Mouse (Mus musculus) MEL (cell line): ENCODE data around the gene Fgf8. TPM values are rescaled to one million over a fixed set of nuclear protein-coding genes. Genes with fewer than 3 reads are reported as not detected.

Experiments
- DNase-seq: peaks from one replicate; pipeline ENCODE4 v3.0.0; 2011; ENCODE audit warnings: low read depth, low spot score
- H3K27ac ChIP-seq: 2 replicates; pipeline ENCODE4 v1.5.1; 2012; ENCODE audit warnings: low read depth, mild to moderate bottlenecking, control low read depth, low read length, moderate library complexity; ENCODE audit not compliant: control insufficient read depth
- H3K27me3 ChIP-seq, 2 experiments: fragments of 150-350 bp in 1 of 2; sonication (generic) in 1 of 2; 2 replicates each; pipeline ENCODE4 v1.6.1; 2012; ENCODE audit warnings: low read length in 2 of 2, mild to moderate bottlenecking in 2 of 2, improper control_type of control experiment in 1 of 2, moderate library complexity in 1 of 2; ENCODE audit not compliant: insufficient read depth in 2 of 2, control insufficient read depth in 1 of 2
- H3K36me3 ChIP-seq, 2 experiments: 2 replicates each; pipeline ENCODE4 v1.6.1; 2012 to 2014; ENCODE audit warnings: low read length in 2 of 2, improper control_type of control experiment in 1 of 2, inconsistent platforms in 1 of 2, mild to moderate bottlenecking in 1 of 2; ENCODE audit not compliant: insufficient read depth in 2 of 2, control insufficient read depth in 1 of 2
- H3K4me1 ChIP-seq, 2 experiments: fragments of 150-350 bp in 1 of 2; sonication (generic) in 1 of 2; 2 replicates each; pipeline ENCODE4 v1.6.1; 2012; ENCODE audit warnings: low read length in 2 of 2, improper control_type of control experiment in 1 of 2, mild to moderate bottlenecking in 1 of 2; ENCODE audit not compliant: insufficient read depth in 2 of 2, control insufficient read depth in 1 of 2
- H3K4me3 ChIP-seq, 2 experiments: fragments of 150-350 bp in 1 of 2; sonication (generic) in 1 of 2; 2 replicates each; pipeline ENCODE4 v1.5.1; 2012; ENCODE audit warnings: low read depth in 2 of 2, low read length in 2 of 2, mild to moderate bottlenecking in 2 of 2, moderate library complexity in 2 of 2, control low read depth in 1 of 2, improper control_type of control experiment in 1 of 2; ENCODE audit not compliant: control insufficient read depth in 1 of 2, insufficient read depth in 1 of 2
- H3K79me2 ChIP-seq: 2 replicates; pipeline ENCODE4 v1.6.1; 2012; ENCODE audit warnings: mild to moderate bottlenecking, low read length, moderate library complexity; ENCODE audit not compliant: control insufficient read depth, poor library complexity, insufficient read depth
- H3K9ac ChIP-seq: 2 replicates; pipeline ENCODE4 v1.6.1; 2012; ENCODE audit warnings: low read depth, mild to moderate bottlenecking, control low read depth, low read length, moderate library complexity; ENCODE audit not compliant: control insufficient read depth, poor library complexity, severe bottlenecking
- H3K9me3 ChIP-seq: fragments of 150-350 bp; sonication (generic); replicated peaks from 2 replicates; pipeline ENCODE4 v1.6.1; 2012; ENCODE audit warnings: mild to moderate bottlenecking, low read length, improper control_type of control experiment, moderate library complexity; ENCODE audit not compliant: insufficient read depth
- BHLHE40 ChIP-seq: IDR thresholded peaks from 2 replicates; pipeline ENCODE4 v1.6.1; 2012; ENCODE audit warnings: low read depth, mild to moderate bottlenecking, inconsistent platforms, low read length, improper control_type of control experiment, borderline replicate concordance
- CHD1 ChIP-seq: IDR thresholded peaks from 2 replicates; pipeline ENCODE4 v1.6.1; 2012; ENCODE audit warnings: low read depth, mild to moderate bottlenecking, inconsistent platforms, low read length, improper control_type of control experiment
- CHD2 ChIP-seq: IDR thresholded peaks from 2 replicates; pipeline ENCODE4 v1.6.1; 2011; ENCODE audit warnings: low read length, improper control_type of control experiment
- CTCF ChIP-seq, 3 experiments: IDR thresholded peaks in 2 of 3; conservative IDR thresholded peaks in 1 of 3; 2 replicates each; pipeline ENCODE4 v1.5.1; 2011 to 2012; ENCODE audit warnings: low read length in 3 of 3, low read depth in 2 of 3, mild to moderate bottlenecking in 2 of 3, improper control_type of control experiment in 1 of 3, inconsistent platforms in 1 of 3, mixed read lengths in 1 of 3, moderate library complexity in 1 of 3; ENCODE audit not compliant: control insufficient read depth in 1 of 3, insufficient read depth in 1 of 3, poor library complexity in 1 of 3, severe bottlenecking in 1 of 3
- E2F4 ChIP-seq: IDR thresholded peaks from 2 replicates; pipeline ENCODE4 v1.6.1; 2011; ENCODE audit warnings: low read depth, low read length, improper control_type of control experiment, borderline replicate concordance
- EP300 ChIP-seq, 2 experiments: IDR thresholded peaks; 2 replicates each; pipeline ENCODE4 v1.6.1; 2011; ENCODE audit warnings: improper control_type of control experiment in 2 of 2, low read length in 2 of 2, low read depth in 1 of 2, mild to moderate bottlenecking in 1 of 2
- ETS1 ChIP-seq: IDR thresholded peaks from 2 replicates; pipeline ENCODE4 v1.6.1; 2012; ENCODE audit warnings: low read depth, mild to moderate bottlenecking, inconsistent platforms, low read length, improper control_type of control experiment, moderate library complexity
- GABPA ChIP-seq: IDR thresholded peaks from 2 replicates; pipeline ENCODE4 v1.6.1; 2012; ENCODE audit warnings: low read depth, mild to moderate bottlenecking, inconsistent platforms, low read length, improper control_type of control experiment, moderate library complexity
- GATA1 ChIP-seq: IDR thresholded peaks from 2 replicates; pipeline ENCODE4 v1.6.1; 2011; ENCODE audit warnings: low read depth, low read length, improper control_type of control experiment
- KAT2A ChIP-seq: conservative IDR thresholded peaks from 2 replicates; pipeline ENCODE4 v1.6.1; 2012; ENCODE audit warnings: low read depth, low read length, improper control_type of control experiment, inconsistent platforms
- MAZ ChIP-seq: IDR thresholded peaks from 2 replicates; pipeline ENCODE4 v1.6.1; 2012; ENCODE audit warnings: low read depth, mild to moderate bottlenecking, inconsistent platforms, low read length, improper control_type of control experiment
- MYC ChIP-seq: IDR thresholded peaks from 2 replicates; pipeline ENCODE4 v1.6.1; 2011; ENCODE audit warnings: low read depth, mild to moderate bottlenecking, low read length, improper control_type of control experiment, moderate library complexity
- NRF1 ChIP-seq: IDR thresholded peaks from 2 replicates; pipeline ENCODE4 v1.6.1; 2014; ENCODE audit warnings: low read depth, mild to moderate bottlenecking, inconsistent platforms, low read length, improper control_type of control experiment, moderate library complexity; ENCODE audit not compliant: poor library complexity, insufficient read depth, severe bottlenecking
- POLR2A ChIP-seq, 2 experiments: IDR thresholded peaks; 2 replicates each; pipeline ENCODE4 v1.6.1; 2011 to 2012; ENCODE audit warnings: low read length in 2 of 2, mild to moderate bottlenecking in 2 of 2, control low read depth in 1 of 2, improper control_type of control experiment in 1 of 2, low read depth in 1 of 2, moderate library complexity in 1 of 2; ENCODE audit not compliant: control insufficient read depth in 1 of 2, insufficient read depth in 1 of 2, poor library complexity in 1 of 2
- POLR2AphosphoS2 ChIP-seq: IDR thresholded peaks from 2 replicates; pipeline ENCODE4 v1.6.1; 2011; ENCODE audit warnings: low read length, improper control_type of control experiment
- POLR2AphosphoS5 ChIP-seq: IDR thresholded peaks from 2 replicates; pipeline ENCODE4 v1.6.1; 2012; ENCODE audit warnings: low read depth, borderline replicate concordance, mild to moderate bottlenecking, inconsistent platforms, low read length, moderate library complexity, mixed read lengths
- RAD21 ChIP-seq: IDR thresholded peaks from 2 replicates; pipeline ENCODE4 v1.6.1; 2011; ENCODE audit warnings: mild to moderate bottlenecking, low read depth, low read length, improper control_type of control experiment
- SIN3A ChIP-seq: IDR thresholded peaks from 2 replicates; pipeline ENCODE4 v1.6.1; 2012; ENCODE audit warnings: low read length, improper control_type of control experiment, inconsistent platforms
- TAL1 ChIP-seq: IDR thresholded peaks from 2 replicates; pipeline ENCODE4 v1.6.1; 2012; ENCODE audit warnings: mild to moderate bottlenecking, inconsistent platforms, low read length, moderate library complexity, mixed read lengths
- TBP ChIP-seq: IDR thresholded peaks from 2 replicates; pipeline ENCODE4 v1.8.0; 2011; ENCODE audit warnings: low read depth, low read length, improper control_type of control experiment
- TCF12 ChIP-seq: IDR thresholded peaks from 2 replicates; pipeline ENCODE4 v1.6.1; 2014; ENCODE audit warnings: low read depth, mild to moderate bottlenecking, inconsistent platforms, low read length, improper control_type of control experiment, moderate library complexity
- UBTF ChIP-seq: IDR thresholded peaks from 2 replicates; pipeline ENCODE4 v1.6.1; 2012; ENCODE audit warnings: low read depth, mild to moderate bottlenecking, inconsistent platforms, low read length, improper control_type of control experiment, moderate library complexity, borderline replicate concordance; ENCODE audit not compliant: insufficient read depth
- USF2 ChIP-seq, 2 experiments: IDR thresholded peaks; 2 replicates each; pipeline ENCODE4 v1.6.1; 2011 to 2012; ENCODE audit warnings: improper control_type of control experiment in 2 of 2, low read length in 2 of 2, borderline replicate concordance in 1 of 2, inconsistent platforms in 1 of 2, low read depth in 1 of 2, mild to moderate bottlenecking in 1 of 2; ENCODE audit not compliant: insufficient read depth in 1 of 2
- ZC3H11A ChIP-seq: IDR thresholded peaks from 2 replicates; pipeline ENCODE4 v1.6.1; 2012; ENCODE audit warnings: low read depth, mild to moderate bottlenecking, inconsistent platforms, low read length, improper control_type of control experiment
- ZKSCAN1 ChIP-seq: IDR thresholded peaks from 2 replicates; pipeline ENCODE4 v1.6.1; 2012; ENCODE audit warnings: low read depth, mild to moderate bottlenecking, inconsistent platforms, low read length, improper control_type of control experiment, moderate library complexity
- ZNF384 ChIP-seq: IDR thresholded peaks from 2 replicates; pipeline ENCODE4 v1.6.1; 2012; ENCODE audit warnings: low read depth, mild to moderate bottlenecking, inconsistent platforms, low read length, improper control_type of control experiment
- polyA plus RNA-seq, 2 experiments: library from polyadenylated mRNA; stranded (reverse) in 1 of 2; unstranded in 1 of 2; fragments of >175 nt in 1 of 2; fragments of >200 nt in 1 of 2; gene quantifications; 2 replicates each; pipeline versions ENCODE4 v1.2.1 to v1.2.4; 2012; ENCODE audit warnings: low replicate concordance in 2 of 2, low read depth in 1 of 2; ENCODE audit not compliant: insufficient read length in 2 of 2, insufficient read depth in 1 of 2, missing spikeins in 1 of 2
- total RNA-seq: library from RNA; depleted of rRNA; stranded (reverse); fragments of 300-350 nt; gene quantifications from 2 replicates; pipeline ENCODE4 v1.2.3, GENCODE M21; 2012

Gene Fgf8
- total and polyA plus RNA-seq, 3 experiments: not detected

- Histone ChIP-seq H3K4me3 (no peak overlapping the region), H3K4me1 (0 out of 4 replicates have a peak, but pooled peaks cover 0 to 6% of the 10 kb centered on the region in 2 experiments), H3K9ac (no peak overlapping the region), H3K9me3 (no peaks in the 10 kb centered on the region), H3K27me3 (peaks cover 0 to 2% of the 10 kb centered on the region in 2 experiments; a peak in 1 of 4 replicates), H3K79me2 (no peaks in the 10 kb centered on the region), H3K36me3 (no peaks in the 10 kb centered on the region), H3K27ac (no peak overlapping the region)
- TF ChIP-seq E2F4 (no peak), POLR2AphosphoS2 (no peak), EP300 (IDR thresholded peaks at IDR 0.05; ENCODE audit: low read depth in 1 of 2, low read length in 2 of 2) (no peak), ZC3H11A (no peak), KAT2A (no peak), TAL1 (no peak), USF2 (IDR thresholded peaks at IDR 0.05; ENCODE audit: borderline replicate concordance in 1 of 2, insufficient read depth in 1 of 2, low read depth in 1 of 2, low read length in 2 of 2) (no peak), MYC (no peak), NRF1 (no peak), ZKSCAN1 (no peak), BHLHE40 (no peak), GATA1 (no peak), CHD2 (no peak), CTCF (IDR thresholded peaks at IDR 0.05 in 2 of 3, conservative IDR thresholded peaks at IDR 0.05 in 1 of 3; ENCODE audit: control insufficient read depth in 1 of 3, insufficient read depth in 1 of 3, low read depth in 2 of 3, low read length in 3 of 3, poor library complexity in 1 of 3, severe bottlenecking in 1 of 3) (no peak), TBP (no peak), POLR2AphosphoS5 (no peak), POLR2A (IDR thresholded peaks at IDR 0.05; ENCODE audit: control insufficient read depth in 1 of 2, insufficient read depth in 1 of 2, low read depth in 1 of 2, low read length in 2 of 2, poor library complexity in 1 of 2) (no peak), CHD1 (no peak), TCF12 (no peak)
- no peak for DNase-seq
These were observed 2.5 kb downstream of the Fgf8 start for GRCm38 (mm10) chr19:45740233-45740632.

DNA sequence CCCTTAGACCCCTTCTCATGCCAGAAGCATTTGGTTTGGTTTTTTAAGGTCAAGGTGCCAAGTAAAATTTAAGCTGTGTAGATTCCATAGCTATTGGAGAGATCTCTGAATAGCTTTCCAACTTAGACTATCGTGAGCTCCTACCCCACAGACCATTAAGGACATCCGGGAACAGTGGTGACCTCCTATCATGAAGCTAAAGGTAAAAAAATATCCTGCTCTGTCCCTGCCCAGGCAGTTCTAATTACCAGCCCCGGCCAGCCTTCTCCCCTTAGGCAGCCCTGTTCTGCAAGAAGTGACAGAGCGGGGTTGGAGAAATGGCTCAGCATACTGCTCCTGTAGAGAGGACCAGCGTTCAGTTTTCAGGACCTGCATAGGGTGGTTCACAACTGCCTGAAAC, 4.2 kb downstream of the Fgf8 start:
- Histone ChIP-seq H3K9ac (no peak overlapping the region), H3K36me3 (no peaks in the 10 kb centered on the region), H3K4me3 (no peak overlapping the region), H3K4me1 (0 out of 4 replicates have a peak, but pooled peaks cover 0 to 6% of the 10 kb centered on the region in 2 experiments), H3K27me3 (peaks cover 4 to 6% of the 10 kb centered on the region in 2 experiments), H3K27ac (no peak overlapping the region), H3K79me2 (no peaks in the 10 kb centered on the region), H3K9me3 (no peaks in the 10 kb centered on the region)
- no peak for TF ChIP-seq POLR2A (IDR thresholded peaks at IDR 0.05; ENCODE audit: control insufficient read depth in 1 of 2, insufficient read depth in 1 of 2, low read depth in 1 of 2, low read length in 2 of 2, poor library complexity in 1 of 2)
- TF ChIP-seq ZNF384: no peak
- TF ChIP-seq BHLHE40: no peak
- TF ChIP-seq ETS1: no peak
- no peak for TF ChIP-seq EP300 (IDR thresholded peaks at IDR 0.05; ENCODE audit: low read depth in 1 of 2, low read length in 2 of 2)
- TF ChIP-seq MAZ: no peak
- no peak for TF ChIP-seq UBTF
- TF ChIP-seq E2F4: no peak
- TF ChIP-seq ZKSCAN1: no peak
- no peak for TF ChIP-seq CTCF (IDR thresholded peaks at IDR 0.05 in 2 of 3, conservative IDR thresholded peaks at IDR 0.05 in 1 of 3; ENCODE audit: control insufficient read depth in 1 of 3, insufficient read depth in 1 of 3, low read depth in 2 of 3, low read length in 3 of 3, poor library complexity in 1 of 3, severe bottlenecking in 1 of 3)
- TF ChIP-seq RAD21: no peak
- TF ChIP-seq POLR2AphosphoS2: no peak
- TF ChIP-seq GABPA: no peak
- no peak for TF ChIP-seq SIN3A
- no peak for DNase-seq
